8 mouse cellular contexts compared by ENCODE assay signal in the genomic region with DNA sequence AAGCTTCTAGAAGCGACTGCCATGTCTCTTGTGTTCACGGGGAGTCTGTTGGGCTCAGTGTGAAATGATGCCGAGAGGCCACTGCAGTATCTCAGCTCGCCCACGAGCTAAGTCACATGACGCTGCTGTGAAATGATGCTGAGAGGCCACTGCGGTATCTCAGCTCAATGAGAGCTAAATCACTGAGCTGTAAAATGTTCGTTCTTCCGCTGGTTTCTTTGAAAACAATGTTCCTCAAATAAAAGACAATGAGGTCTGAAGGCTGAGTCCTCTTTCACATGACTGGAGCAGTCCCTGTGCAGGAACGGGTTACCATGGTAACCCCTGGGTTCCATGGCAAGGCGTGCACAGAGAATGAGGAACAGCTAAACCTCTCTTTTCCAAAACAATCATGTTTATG. TPM values are rescaled to one million over a fixed set of nuclear protein-coding genes. Genes with fewer than 3 reads are reported as not detected.
DNase-seq lines count a peak whose midpoint lies in the region; ATAC-seq and TF ChIP-seq lines count a peak whose summit lies in the region.

No protein-coding gene starts in this region.

- H3K36me3 ChIP-seq in G1E (replicated peaks), result no peaks in the 10 kb centered on the region
- H3K36me3 ChIP-seq in hindbrain, embryonic 14.5 days (replicated peaks; ENCODE audit: control insufficient read depth, insufficient read depth), result no peaks in the 10 kb centered on the region
- H3K36me3 ChIP-seq in midbrain, embryonic 14.5 days (ENCODE audit: control insufficient read depth, insufficient read depth, low read length), result no peaks in the 10 kb centered on the region

- 11% methylated on average over 11 of the region's 11 CpGs for WGBS in hindbrain, embryonic 14.5 days
- WGBS in midbrain, embryonic 14.5 days, result 3% methylated on average over 11 of the region's 11 CpGs

- H3K4me2 ChIP-seq in hindbrain, embryonic 14.5 days (replicated peaks), result peak overlapping the region; percentile 51
- H3K4me2 ChIP-seq in midbrain, embryonic 14.5 days (ENCODE audit: low read length), result peak overlapping the region; percentile 50

- no peaks in the 10 kb centered on the region for H3K9me3 ChIP-seq in G1E (replicated peaks)
- H3K9me3 ChIP-seq in hindbrain, embryonic 14.5 days (ENCODE audit: control insufficient read depth, low read length), result no peaks in the 10 kb centered on the region
- no peaks in the 10 kb centered on the region for H3K9me3 ChIP-seq in midbrain, embryonic 14.5 days (ENCODE audit: control insufficient read depth, low read length)

- H3K4me1 ChIP-seq in G1E (ENCODE audit: insufficient read depth, low read depth, low read length), result peaks cover 86% of the 10 kb centered on the region
- peaks cover 17% of the 10 kb centered on the region for H3K4me1 ChIP-seq in hindbrain, embryonic 14.5 days (replicated peaks; ENCODE audit: control insufficient read depth, insufficient read depth, low read length)
- H3K4me1 ChIP-seq in midbrain, embryonic 14.5 days (ENCODE audit: control insufficient read depth, insufficient read depth, low read length), result peaks cover 10% of the 10 kb centered on the region

- no peak overlapping the region; the same call in 1 of the 2 replicates for H3K4me3 ChIP-seq in G1E (ENCODE audit: low read depth, low read length)
- peak overlapping the region; percentile 16 for H3K4me3 ChIP-seq in hindbrain, embryonic 14.5 days (replicated peaks; ENCODE audit: low read length)
- H3K4me3 ChIP-seq in midbrain, embryonic 14.5 days (replicated peaks; ENCODE audit: low read depth, low read length), result peak overlapping the region; percentile 26

- H3K9ac ChIP-seq in hindbrain, embryonic 14.5 days, result peak overlapping the region; percentile 43
- H3K9ac ChIP-seq in midbrain, embryonic 14.5 days (replicated peaks; ENCODE audit: low read length), result peak overlapping the region; percentile 27; the same call in 1 of the 2 replicates

- peak; percentile 50 for ATAC-seq in G1E (ENCODE audit: extremely low read depth, insufficient number of reproducible peaks, low FRiP score, poor library complexity, severe bottlenecking)
- ATAC-seq in hindbrain, embryonic 14.5 days (ENCODE audit: low FRiP score), result peak; percentile 92
- ATAC-seq in midbrain, embryonic 14.5 days (ENCODE audit: low FRiP score, low TSS enrichment), result peak; percentile 87
- no peak for ATAC-seq in erythroblast, adult 5-6 weeks (replicated peaks; ENCODE audit: low FRiP score, poor library complexity, severe bottlenecking)

- H3K27me3 ChIP-seq in G1E (ENCODE audit: insufficient read depth, low read length), result no peaks in the 10 kb centered on the region
- peaks cover 7% of the 10 kb centered on the region for H3K27me3 ChIP-seq in hindbrain, embryonic 14.5 days (ENCODE audit: control insufficient read depth, insufficient read depth, low read length)
- H3K27me3 ChIP-seq in midbrain, embryonic 14.5 days (ENCODE audit: control insufficient read depth, insufficient read depth, low read length), result no peaks in the 10 kb centered on the region

- TF ChIP-seq CTCF in G1E (IDR thresholded peaks at IDR 0.05; ENCODE audit: low read depth, low read length), result no peak

- H3K27ac ChIP-seq in hindbrain, embryonic 14.5 days, result peak overlapping the region; percentile 91
- H3K27ac ChIP-seq in midbrain, embryonic 14.5 days (replicated peaks; ENCODE audit: low read depth, low read length), result peak overlapping the region; percentile 87

- no peak for DNase-seq in G1E (ENCODE audit: low spot score)
- DNase-seq in embryo, embryonic 10 days (ENCODE audit: low spot score), result peak; percentile 84
- peak; percentile 79 for DNase-seq in hindbrain, embryonic 14.5 days (ENCODE audit: low spot score)
- peak; percentile 90 for DNase-seq in midbrain, embryonic 14.5 days
- no peak for DNase-seq in lung, postnatal 10 days
- DNase-seq in kidney, postnatal 25 days, result no peak
- no peak for DNase-seq in kidney, postnatal 4 days

RNA-seq across cellular contexts. Expression of gene Lonrf2, which starts 11.5 kb away (rescaled TPM):
- 41.8 and 42.0 TPM in 2 replicates for total RNA-seq in G1E (2014; fragmentation: Nextera tagmentation)
- total RNA-seq in G1E (2017), result 43.1 and 48.5 TPM in 2 replicates
- 2.8 and 2.9 TPM in 2 replicates for polyA plus RNA-seq in G1E (2012)
- 31.5 and 33.7 TPM in 2 replicates for polyA plus RNA-seq in hindbrain, embryonic 14.5 days (2014; fragmentation: Nextera tagmentation; extraction: Ambion mirVana)
- polyA plus RNA-seq in midbrain, embryonic 14.5 days (2014; fragmentation: Nextera tagmentation; extraction: Ambion mirVana), result 21.4 and 28.1 TPM in 2 replicates
- total RNA-seq in erythroblast, adult 5-6 weeks (2015; ENCODE audit: low replicate concordance), result 0.42 and 0.77 TPM in 2 replicates
- 0.14 and 0.17 TPM in 2 replicates for total RNA-seq in erythroblast, adult 5-6 weeks (2017; ENCODE audit: low replicate concordance)

RNA-seq across cellular contexts. Expression of gene Chst10, which starts 50.0 kb away (rescaled TPM):
- total RNA-seq in G1E (2014; fragmentation: Nextera tagmentation), result 110 and 124 TPM in 2 replicates
- 41.3 and 45.6 TPM in 2 replicates for total RNA-seq in G1E (2017)
- polyA plus RNA-seq in G1E (2012), result 19.7 and 22.8 TPM in 2 replicates
- 63.1 and 66.8 TPM in 2 replicates for polyA plus RNA-seq in hindbrain, embryonic 14.5 days (2014; fragmentation: Nextera tagmentation; extraction: Ambion mirVana)
- 64.3 and 67.7 TPM in 2 replicates for polyA plus RNA-seq in midbrain, embryonic 14.5 days (2014; fragmentation: Nextera tagmentation; extraction: Ambion mirVana)
- 20.0 and 26.1 TPM in 2 replicates for total RNA-seq in erythroblast, adult 5-6 weeks (2015; ENCODE audit: low replicate concordance)
- 24.4 and 40.0 TPM in 2 replicates for total RNA-seq in erythroblast, adult 5-6 weeks (2017; ENCODE audit: low replicate concordance)

Comparison
In these comparisons a context has a peak if more than half of its experiments do, and no peak if none do; other contexts are left out.
1. DNase-seq: peak in embryo, embryonic 10 days (single experiment), hindbrain, embryonic 14.5 days (single experiment) and midbrain, embryonic 14.5 days (single experiment); none in G1E (single experiment), lung, postnatal 10 days (single experiment), kidney, postnatal 25 days (0 of 2) and kidney, postnatal 4 days (0 of 2).